Mouse (Mus musculus) lung, postnatal 0 days (tissue): ENCODE measurements around the gene Spg11.

Source experiments
- CTCF ChIP-seq: IDR thresholded peaks from 2 replicates; pipeline ENCODE4 v1.5.1; 2016; ENCODE audit warnings: antibody characterized with exemption, mild to moderate bottlenecking
- EP300 ChIP-seq: IDR thresholded peaks from 2 replicates; pipeline ENCODE4 v1.6.1; 2016; ENCODE audit warnings: antibody characterized with exemption, mild to moderate bottlenecking, control low read depth

DNA sequence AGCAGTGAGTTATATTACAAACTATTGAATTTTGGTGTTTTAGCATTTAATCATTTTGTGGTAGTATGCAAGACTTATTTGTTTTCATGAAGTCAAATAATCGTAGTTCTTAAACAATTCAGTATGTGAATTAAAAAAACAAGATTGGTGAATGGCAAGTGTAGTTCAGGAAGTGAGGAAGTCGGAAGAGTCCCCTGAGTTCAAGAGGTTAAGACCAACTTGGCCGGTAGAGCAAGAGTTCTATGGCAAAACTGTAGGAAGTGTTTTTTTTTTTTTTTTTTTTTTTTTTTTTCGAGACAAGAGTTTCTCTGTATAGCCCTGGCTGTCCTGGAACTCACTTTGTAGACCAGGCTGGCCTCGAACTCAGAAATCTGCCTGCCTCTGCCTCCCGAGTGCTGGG is 86.2 kb downstream of the Spg11 start:
- TF ChIP-seq CTCF (no peak), EP300 (no peak)
